Mouse (Mus musculus) lung, adult 2 months (tissue): ENCODE measurements around the gene E2f3.

ENCODE experiments used
- CTCF ChIP-seq: fragments of 200-500 bp; IDR thresholded peaks from 2 replicates; pipeline ENCODE4 v1.5.1; 2011; ENCODE audit warnings: mild to moderate bottlenecking, low read length, control low read depth; ENCODE audit not compliant: insufficient read depth
- POLR2A ChIP-seq: fragments of 200-500 bp; IDR thresholded peaks from 2 replicates; pipeline ENCODE4 v1.6.1; 2011; ENCODE audit warnings: low read depth, mild to moderate bottlenecking, control low read depth, low read length, borderline replicate concordance; ENCODE audit errors: extremely low read depth

DNA sequence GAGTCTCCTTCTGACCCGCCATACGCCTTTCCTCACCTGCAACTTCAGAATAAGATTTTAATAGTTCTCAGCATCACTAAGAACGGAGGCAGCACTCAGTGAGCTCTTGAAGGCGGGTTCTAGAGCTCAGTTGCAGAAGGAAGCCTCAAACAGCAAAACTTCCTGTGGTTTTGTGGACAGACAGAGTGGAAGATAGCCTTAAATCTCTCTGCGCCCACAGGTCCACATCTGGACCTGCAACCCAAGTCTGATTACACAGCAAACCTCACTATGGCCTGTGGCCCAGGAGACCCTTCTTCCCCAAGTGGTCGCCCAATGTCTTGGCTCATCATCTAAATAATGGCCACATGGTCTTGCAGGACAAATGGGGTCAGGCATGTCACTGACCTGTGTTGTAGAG, 21.8 kb downstream of the E2f3 start:
- TF ChIP-seq CTCF (no peak), POLR2A (no peak)
